Mouse (Mus musculus): ENCODE results near the gene Lmbr1l. TPM values are rescaled to one million over a fixed set of nuclear protein-coding genes. Genes with fewer than 3 reads are reported as not detected.

Lmbr1l gene
- total and polyA plus RNA-seq, 2 experiments from 2014 or later = 22.4 to 44.1 TPM

GRCm38 (mm10) chr15:98949607-98949892, 31.5 kb upstream of the Lmbr1l start:
- H3K9ac ChIP-seq = peak overlapping the region; percentile 61
- 0 out of 2 replicates have a peak overlapping the region, but pooled peaks have one; percentile 0 for H3K27ac ChIP-seq (ENCODE audit: low read depth, low read length)
- peak overlapping the region; percentile 70 for H3K4me2 ChIP-seq (ENCODE audit: low read depth)
- no peak for ATAC-seq
- no peaks in the 10 kb centered on the region for H3K9me3 ChIP-seq (ENCODE audit: low read length)
- DNase-seq = no peak
- WGBS = 25% methylated on average over 3 of the region's 3 CpGs
- H3K27me3 ChIP-seq (ENCODE audit: insufficient read depth, low read length) = no peaks in the 10 kb centered on the region
- H3K4me3 ChIP-seq (ENCODE audit: low read depth, low read length) = peak overlapping the region; percentile 36
- H3K4me1 ChIP-seq (ENCODE audit: insufficient read depth) = no peaks in the 10 kb centered on the region
- no peak for TF ChIP-seq CTCF (IDR thresholded peaks at IDR 0.05; ENCODE audit: low read depth)
- H3K36me3 ChIP-seq (ENCODE audit: insufficient read depth) = peaks cover 9% of the 10 kb centered on the region

GRCm38 (mm10) chr15:98948857-98949606, 31.0 kb upstream of the Lmbr1l start:
- Histone ChIP-seq H3K27me3 (ENCODE audit: insufficient read depth, low read length) (no peaks in the 10 kb centered on the region), H3K4me1 (ENCODE audit: insufficient read depth) (no peaks in the 10 kb centered on the region), H3K9ac (peak overlapping the region; percentile 61), H3K27ac (ENCODE audit: low read depth, low read length) (peak overlapping the region; percentile 51; the same call in 1 of the 2 replicates), H3K4me3 (ENCODE audit: low read depth, low read length) (peak overlapping the region; percentile 36), H3K9me3 (ENCODE audit: low read length) (no peaks in the 10 kb centered on the region), H3K36me3 (ENCODE audit: insufficient read depth) (peaks cover 9% of the 10 kb centered on the region), H3K4me2 (ENCODE audit: low read depth) (peak overlapping the region; percentile 70)
- WGBS = 41% methylated on average over 6 of the region's 6 CpGs
- ATAC-seq (no peak), DNase-seq (peak; percentile 59)
- no peak for TF ChIP-seq CTCF (IDR thresholded peaks at IDR 0.05; ENCODE audit: low read depth)

- H3K36me3 ChIP-seq (ENCODE audit: insufficient read depth) = peaks cover 9% of the 10 kb centered on the region
- H3K9ac ChIP-seq = peak overlapping the region; percentile 61; the same call in 1 of the 2 replicates
- peak overlapping the region; percentile 70 for H3K4me2 ChIP-seq (ENCODE audit: low read depth)
- no peak for TF ChIP-seq CTCF (IDR thresholded peaks at IDR 0.05; ENCODE audit: low read depth)
- no peaks in the 10 kb centered on the region for H3K27me3 ChIP-seq (ENCODE audit: insufficient read depth, low read length)
- peak; percentile 55 for DNase-seq
- peak overlapping the region; percentile 36; the same call in 1 of the 2 replicates for H3K4me3 ChIP-seq (ENCODE audit: low read depth, low read length)
- no peaks in the 10 kb centered on the region for H3K4me1 ChIP-seq (ENCODE audit: insufficient read depth)
- H3K9me3 ChIP-seq (ENCODE audit: low read length) = no peaks in the 10 kb centered on the region
- ATAC-seq = no peak
- 0 out of 2 replicates have a peak overlapping the region, but pooled peaks have one; percentile 45 for H3K27ac ChIP-seq (ENCODE audit: low read depth, low read length)
Measured at GRCm38 (mm10) chr15:98948382-98948781, 30.4 kb upstream of the Lmbr1l start.

- no peaks in the 10 kb centered on the region for H3K9me3 ChIP-seq (ENCODE audit: low read length)
- TF ChIP-seq CTCF (IDR thresholded peaks at IDR 0.05; ENCODE audit: low read depth) = no peak
- peak overlapping the region; percentile 61; the same call in 1 of the 2 replicates for H3K9ac ChIP-seq
- peak overlapping the region; percentile 7; the same call in 1 of the 2 replicates for H3K4me3 ChIP-seq (ENCODE audit: low read depth, low read length)
- DNase-seq (peak; percentile 46), ATAC-seq (no peak)
- H3K4me1 ChIP-seq (ENCODE audit: insufficient read depth) = no peaks in the 10 kb centered on the region
- H3K36me3 ChIP-seq (ENCODE audit: insufficient read depth) = peaks cover 9% of the 10 kb centered on the region
- WGBS = 34% methylated on average over 3 of the region's 3 CpGs
- no peaks in the 10 kb centered on the region for H3K27me3 ChIP-seq (ENCODE audit: insufficient read depth, low read length)
- peak overlapping the region; percentile 45; the same call in 1 of the 2 replicates for H3K27ac ChIP-seq (ENCODE audit: low read depth, low read length)
- peak overlapping the region; percentile 70 for H3K4me2 ChIP-seq (ENCODE audit: low read depth)
Measured at GRCm38 (mm10) chr15:98947884-98948283, 29.9 kb upstream of the Lmbr1l start.

- H3K9me3 ChIP-seq (ENCODE audit: low read length) = no peaks in the 10 kb centered on the region
Measured at GRCm38 (mm10) chr15:98943133-98943532, 25.1 kb upstream of the Lmbr1l start.

GRCm38 (mm10) chr15:98942081-98942480, 24.1 kb upstream of the Lmbr1l start:
- Histone ChIP-seq H3K4me3 (ENCODE audit: low read depth, low read length) (no peak overlapping the region), H3K9ac (no peak overlapping the region), H3K4me2 (ENCODE audit: low read depth) (no peak overlapping the region), H3K27me3 (ENCODE audit: insufficient read depth, low read length) (no peaks in the 10 kb centered on the region), H3K36me3 (ENCODE audit: insufficient read depth) (no peaks in the 10 kb centered on the region), H3K9me3 (ENCODE audit: low read length) (no peaks in the 10 kb centered on the region), H3K4me1 (ENCODE audit: insufficient read depth) (no peaks in the 10 kb centered on the region), H3K27ac (ENCODE audit: low read depth, low read length) (no peak overlapping the region)
- no peak for ATAC-seq
- TF ChIP-seq CTCF (IDR thresholded peaks at IDR 0.05; ENCODE audit: low read depth) = no peak
- no peak for DNase-seq
- WGBS = 71% methylated on average over 4 of the region's 4 CpGs

More at GRCm38 (mm10) chr15:98943133-98943532, 25.1 kb upstream of the Lmbr1l start:
- Histone ChIP-seq H3K4me1 (ENCODE audit: insufficient read depth) (no peaks in the 10 kb centered on the region), H3K4me3 (ENCODE audit: low read depth, low read length) (no peak overlapping the region), H3K27ac (ENCODE audit: low read depth, low read length) (no peak overlapping the region), H3K27me3 (ENCODE audit: insufficient read depth, low read length) (no peaks in the 10 kb centered on the region), H3K4me2 (ENCODE audit: low read depth) (no peak overlapping the region), H3K9ac (no peak overlapping the region), H3K36me3 (ENCODE audit: insufficient read depth) (no peaks in the 10 kb centered on the region)
- no peak for DNase-seq
- TF ChIP-seq CTCF (IDR thresholded peaks at IDR 0.05; ENCODE audit: low read depth) = no peak
- 78% methylated on average over 4 of the region's 4 CpGs for WGBS
- ATAC-seq = no peak

GRCm38 (mm10) chr15:98941539-98941938, 23.5 kb upstream of the Lmbr1l start:
- Histone ChIP-seq H3K4me3 (ENCODE audit: low read depth, low read length) (no peak overlapping the region), H3K9me3 (ENCODE audit: low read length) (no peaks in the 10 kb centered on the region), H3K4me2 (ENCODE audit: low read depth) (no peak overlapping the region), H3K27me3 (ENCODE audit: insufficient read depth, low read length) (no peaks in the 10 kb centered on the region), H3K9ac (no peak overlapping the region), H3K27ac (ENCODE audit: low read depth, low read length) (no peak overlapping the region), H3K36me3 (ENCODE audit: insufficient read depth) (no peaks in the 10 kb centered on the region), H3K4me1 (ENCODE audit: insufficient read depth) (no peaks in the 10 kb centered on the region)
- WGBS = 88% methylated on average over 2 of the region's 2 CpGs
- DNase-seq = no peak
- no peak for ATAC-seq
- TF ChIP-seq CTCF (IDR thresholded peaks at IDR 0.05; ENCODE audit: low read depth) = no peak
